Mouse (Mus musculus) right cerebral cortex, postnatal 14 days (tissue): ENCODE results near the gene Grm4.

ENCODE experiments used
- DNase-seq: peaks from one replicate; pipeline ENCODE4 v3.0.0; 2022

Gene Grm4

GRCm38 (mm10) chr17:27510258-27511124 is 10.7 kb downstream of the Grm4 start:
- DNase-seq = no peak

- no peak for DNase-seq
These were observed 12.1 kb downstream of the Grm4 start for GRCm38 (mm10) chr17:27509056-27509455.

- DNase-seq = no peak
These were observed 12.7 kb downstream of the Grm4 start for GRCm38 (mm10) chr17:27508513-27508912.

- DNase-seq = no peak
These were observed 13.2 kb downstream of the Grm4 start for GRCm38 (mm10) chr17:27508002-27508401.

- no peak for DNase-seq
These were observed 13.6 kb downstream of the Grm4 start for GRCm38 (mm10) chr17:27507591-27507945.

GRCm38 (mm10) chr17:27506871-27507590 is 14.2 kb downstream of the Grm4 start:
- no peak for DNase-seq

- DNase-seq = no peak
These were observed 14.8 kb downstream of the Grm4 start for GRCm38 (mm10) chr17:27506362-27506761.

- no peak for DNase-seq
These were observed 15.9 kb downstream of the Grm4 start for GRCm38 (mm10) chr17:27505221-27505881.

- DNase-seq = no peak
These were observed 17.3 kb downstream of the Grm4 start for GRCm38 (mm10) chr17:27503869-27504268.

- no peak for DNase-seq
These were observed 18.3 kb downstream of the Grm4 start for GRCm38 (mm10) chr17:27502736-27503445.

- DNase-seq = no peak
These were observed 18.9 kb downstream of the Grm4 start for GRCm38 (mm10) chr17:27502288-27502687.

- DNase-seq = no peak
These were observed 19.6 kb downstream of the Grm4 start for GRCm38 (mm10) chr17:27501331-27502251.

- DNase-seq = no peak
These were observed 20.4 kb downstream of the Grm4 start for GRCm38 (mm10) chr17:27500811-27501210.

GRCm38 (mm10) chr17:27499080-27499479 is 22.1 kb downstream of the Grm4 start:
- no peak for DNase-seq

- no peak for DNase-seq
These were observed 23.4 kb downstream of the Grm4 start for GRCm38 (mm10) chr17:27497798-27498197.

GRCm38 (mm10) chr17:27495008-27495540 is 26.1 kb downstream of the Grm4 start:
- no peak for DNase-seq

GRCm38 (mm10) chr17:27493969-27494368 is 27.2 kb downstream of the Grm4 start:
- DNase-seq = no peak

- DNase-seq = no peak
These were observed 27.8 kb downstream of the Grm4 start for GRCm38 (mm10) chr17:27493389-27493788.

GRCm38 (mm10) chr17:27488173-27488823 is 32.9 kb downstream of the Grm4 start:
- no peak for DNase-seq

- no peak for DNase-seq
These were observed 35.3 kb downstream of the Grm4 start for GRCm38 (mm10) chr17:27485940-27486339.

GRCm38 (mm10) chr17:27483571-27483970 is 37.6 kb downstream of the Grm4 start:
- no peak for DNase-seq
